Mouse (Mus musculus) megakaryocyte, adult 5-6 weeks (primary cell): ENCODE measurements around the gene Gm20388. TPM values are rescaled to one million over a fixed set of nuclear protein-coding genes. Genes with fewer than 3 reads are reported as not detected.

Experiments
- ATAC-seq: 2 replicates; pipeline ENCODE4 v1.8.0; 2016; ENCODE audit warnings: mild to moderate bottlenecking, inconsistent platforms; ENCODE audit not compliant: poor library complexity, severe bottlenecking
- total RNA-seq, 2 experiments: library from RNA; stranded (forward) in 1 of 2; stranded (reverse) in 1 of 2; fragments of 153-499, 151-499 nt in 1 of 2; fragments of 221-1000, 200-1000 nt in 1 of 2; gene quantifications; 2 replicates each; pipeline versions ENCODE4 v1.2.3 to v1.2.4; 2015 to 2017

The Gm20388 gene
- total RNA-seq, 2 experiments from 2014 or later = 7.6 to 15.5 TPM

DNA sequence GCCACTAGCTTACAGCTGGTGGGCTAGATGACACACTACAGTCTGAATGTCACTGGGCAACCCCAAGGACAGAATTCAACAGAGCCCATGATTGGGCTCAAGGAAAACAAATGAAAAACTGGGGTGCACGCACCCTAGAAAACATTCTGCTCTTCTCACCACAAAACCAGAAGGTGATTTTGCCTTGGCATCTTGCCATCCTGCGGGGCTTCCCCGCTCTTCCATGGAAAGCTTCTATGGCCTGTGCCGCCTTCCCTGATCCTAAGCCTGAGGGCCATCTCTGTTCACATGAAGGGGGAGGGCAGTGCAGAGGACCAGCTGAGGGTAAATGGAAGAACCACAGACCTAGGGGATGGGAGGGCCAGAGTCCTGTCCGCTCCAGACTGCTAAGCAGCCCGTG, 2957.3 kb downstream of the Gm20388 start:
- ATAC-seq = no peak

DNA sequence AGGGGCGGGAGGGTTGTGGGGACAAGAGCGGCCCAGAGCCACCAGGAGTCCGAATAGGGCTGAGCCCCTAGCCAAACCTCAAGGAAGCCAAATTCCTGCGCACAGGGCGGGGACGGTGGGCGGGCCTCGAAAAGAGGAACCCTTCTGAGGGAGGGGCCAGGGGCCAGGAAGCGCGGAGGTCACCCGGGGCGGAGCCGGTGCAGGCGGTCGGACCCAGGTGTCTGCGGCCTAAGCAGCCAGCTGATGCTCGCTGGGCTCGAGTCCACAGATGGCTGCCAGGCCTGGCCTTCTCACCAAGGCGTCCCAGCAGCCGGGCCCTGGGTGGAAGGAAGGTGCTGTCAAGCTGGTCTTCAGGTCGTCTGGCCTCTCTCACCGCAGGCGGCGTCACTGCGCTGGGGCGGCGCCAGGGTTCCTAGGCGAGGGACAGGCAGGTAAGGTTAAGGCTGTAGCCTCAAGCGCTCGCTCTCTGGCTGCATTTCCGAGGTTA, 2959.8 kb downstream of the Gm20388 start:
- ATAC-seq = peak; percentile 95

DNA sequence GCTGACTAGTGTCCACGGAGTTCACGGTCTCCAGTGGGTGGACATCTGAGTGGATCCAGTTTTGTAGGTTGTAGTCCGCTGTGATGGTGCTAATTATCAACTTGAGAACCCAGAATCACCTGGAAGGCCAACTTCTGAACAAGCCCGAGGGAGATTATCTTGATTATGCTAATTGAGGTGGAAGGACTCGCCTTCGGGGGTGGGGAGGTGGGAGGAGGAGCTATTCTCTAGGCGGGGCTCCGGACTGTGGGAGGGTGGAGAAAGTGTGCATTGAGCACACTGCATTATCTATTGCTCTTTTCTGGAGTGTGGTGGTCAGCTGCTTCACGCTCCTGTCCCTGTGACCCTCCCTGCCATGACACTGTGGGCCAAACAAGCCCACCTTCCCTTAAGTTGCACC, 2961.0 kb downstream of the Gm20388 start:
- no peak for ATAC-seq

DNA sequence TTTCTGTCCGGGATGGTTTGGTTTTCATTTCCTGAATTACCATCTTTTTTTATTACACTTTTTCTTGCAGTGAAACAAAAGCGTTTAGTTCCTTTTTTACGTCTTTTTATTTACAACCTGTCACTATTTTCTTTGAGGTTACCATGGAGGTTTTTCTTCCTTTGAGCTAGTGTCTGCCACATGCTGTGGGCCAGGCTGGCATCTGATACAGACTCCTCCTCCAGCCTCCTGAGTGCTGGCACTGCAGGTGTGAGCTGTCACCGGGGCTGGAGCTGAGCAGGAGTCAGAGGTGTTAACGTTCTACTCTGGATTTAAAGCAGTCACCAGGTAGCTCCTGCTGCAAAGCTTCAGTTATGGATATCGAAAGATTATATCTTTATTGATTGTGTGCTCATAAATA, 2962.5 kb downstream of the Gm20388 start:
- ATAC-seq = no peak

DNA sequence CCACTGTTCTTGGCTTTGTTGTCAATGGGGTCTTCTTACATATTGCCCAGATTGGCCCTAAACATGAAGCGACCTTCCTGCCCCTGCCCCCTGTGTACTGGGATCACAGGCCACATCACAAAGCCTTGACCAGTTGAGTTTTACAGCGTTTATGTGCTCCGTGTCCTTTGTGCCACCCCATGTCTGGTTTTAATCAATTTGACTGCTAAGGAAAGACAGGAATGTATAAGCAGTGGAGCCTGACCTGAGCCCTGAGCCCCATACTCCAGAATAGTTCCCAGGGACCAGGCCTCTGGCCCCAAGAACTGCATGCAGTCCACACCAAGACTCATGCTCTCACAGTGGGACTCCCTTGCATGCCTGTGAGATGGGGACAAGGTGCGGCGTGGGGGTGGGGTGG, 2964.5 kb downstream of the Gm20388 start:
- no peak for ATAC-seq

DNA sequence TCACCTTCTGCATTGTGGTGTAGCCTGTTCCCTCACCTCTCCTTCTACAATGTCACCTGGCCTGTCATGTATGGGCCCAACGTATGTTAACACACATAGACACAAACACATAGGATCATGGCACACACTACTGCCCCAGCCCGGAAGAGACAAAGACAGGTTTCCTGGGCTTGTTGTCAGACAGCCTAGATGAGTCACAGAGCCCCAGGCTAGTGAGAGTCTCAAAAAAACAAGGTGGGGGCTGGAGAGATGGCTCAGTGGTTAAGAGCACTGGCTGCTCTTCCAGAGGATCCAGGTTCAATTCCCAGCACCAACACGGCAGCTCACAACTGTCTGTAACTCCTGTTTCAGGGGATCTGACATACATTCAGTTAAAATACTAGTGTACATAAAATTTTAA, 2967.6 kb downstream of the Gm20388 start:
- ATAC-seq = no peak

DNA sequence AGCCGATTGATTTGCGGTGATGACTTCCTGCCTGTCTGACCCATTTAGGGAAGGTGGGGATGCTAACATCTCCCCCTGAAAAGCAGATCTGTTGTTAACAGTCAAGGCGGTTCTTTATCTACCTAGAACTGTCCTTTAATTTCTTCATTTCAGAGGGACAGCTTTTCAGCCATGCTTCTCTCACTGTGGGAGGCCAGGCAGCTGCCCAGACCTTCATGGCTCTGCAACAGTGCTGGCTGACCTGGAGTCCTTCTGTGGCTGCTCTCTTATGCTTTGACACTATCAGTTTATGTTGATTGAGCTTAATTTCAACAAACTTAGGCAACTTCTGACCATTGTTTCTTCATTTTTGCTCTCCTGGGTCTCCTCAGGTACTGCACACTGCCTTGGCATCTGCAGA, 2969.7 kb downstream of the Gm20388 start:
- no peak for ATAC-seq

DNA sequence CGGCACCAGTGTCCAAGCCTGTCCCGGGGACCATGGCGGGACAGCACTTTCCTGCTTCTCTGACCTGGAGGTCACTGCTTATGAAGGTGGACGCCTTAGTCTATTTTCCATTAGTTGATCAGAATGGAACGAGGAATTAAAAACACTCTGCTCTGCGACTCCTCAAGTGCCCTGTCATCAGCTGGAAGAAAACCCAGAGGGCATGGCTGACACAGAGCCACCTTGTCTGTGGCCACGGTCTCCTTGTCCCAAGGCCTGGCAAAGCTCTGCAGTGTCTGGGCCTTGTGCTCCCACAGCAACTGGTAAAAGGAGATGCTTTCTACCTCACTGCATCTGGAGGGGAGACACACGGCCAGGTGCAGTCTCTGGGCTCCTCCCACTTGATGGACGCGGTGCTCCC, 2973.0 kb downstream of the Gm20388 start:
- ATAC-seq = no peak

DNA sequence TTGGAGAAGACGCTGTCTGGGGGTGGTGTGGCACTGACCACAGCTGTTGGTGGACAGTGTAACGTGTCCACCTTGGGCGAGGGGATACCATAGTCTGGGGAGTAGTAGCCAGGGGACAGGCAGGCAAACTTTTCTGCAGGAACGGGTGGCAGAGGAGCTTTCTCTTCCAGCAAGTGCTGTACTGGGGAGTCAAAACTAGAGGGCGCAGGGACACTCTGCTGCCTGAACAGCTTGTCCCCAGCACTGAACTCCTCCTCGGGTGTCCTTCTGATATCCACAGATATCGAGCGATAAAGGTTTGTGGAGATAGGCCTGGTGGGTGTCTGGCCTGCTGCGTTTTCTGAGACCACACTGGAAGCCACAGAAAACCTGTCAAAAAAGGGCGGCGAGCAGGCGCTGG, 2980.8 kb downstream of the Gm20388 start:
- no peak for ATAC-seq

DNA sequence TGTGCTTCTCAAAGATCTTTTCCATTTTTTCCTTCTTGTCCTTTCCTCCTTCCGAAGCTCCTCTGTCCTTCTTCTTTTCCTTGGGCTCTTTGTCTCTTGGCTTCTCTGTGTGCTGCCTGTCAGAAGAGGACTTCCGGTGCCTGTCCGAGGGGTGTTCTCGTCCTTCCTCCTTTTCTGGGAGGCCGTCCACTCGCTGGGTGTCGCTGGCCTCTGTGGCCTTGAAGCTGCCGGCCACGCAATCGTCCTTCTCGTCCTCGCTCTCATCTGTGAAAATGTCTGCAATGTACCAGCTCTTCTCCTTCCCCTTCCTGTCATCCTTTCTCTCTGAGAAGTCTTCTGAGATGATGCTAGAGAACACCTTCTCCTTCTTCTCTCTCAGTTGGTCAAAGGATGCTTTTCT, 2982.8 kb downstream of the Gm20388 start:
- no peak for ATAC-seq

DNA sequence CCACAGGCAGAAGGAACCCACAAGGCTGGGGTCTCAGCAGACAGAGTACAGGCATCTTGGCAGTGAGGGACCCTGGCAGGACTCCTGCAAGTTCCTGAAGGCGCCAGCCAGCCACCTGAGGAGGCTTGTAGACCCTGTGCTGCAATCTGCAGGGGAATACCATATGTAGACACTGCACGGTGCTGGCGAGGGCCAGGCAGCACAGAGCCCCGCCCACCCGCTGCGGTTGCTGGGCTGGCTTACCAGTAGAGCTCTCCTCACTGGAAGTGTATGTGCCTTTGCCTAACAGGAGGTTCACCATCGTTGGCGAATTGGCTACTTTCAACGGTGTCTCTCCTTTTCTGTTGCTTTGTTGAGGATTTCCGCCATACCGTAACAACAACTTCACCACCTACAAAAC, 2985.7 kb downstream of the Gm20388 start:
- ATAC-seq = no peak

DNA sequence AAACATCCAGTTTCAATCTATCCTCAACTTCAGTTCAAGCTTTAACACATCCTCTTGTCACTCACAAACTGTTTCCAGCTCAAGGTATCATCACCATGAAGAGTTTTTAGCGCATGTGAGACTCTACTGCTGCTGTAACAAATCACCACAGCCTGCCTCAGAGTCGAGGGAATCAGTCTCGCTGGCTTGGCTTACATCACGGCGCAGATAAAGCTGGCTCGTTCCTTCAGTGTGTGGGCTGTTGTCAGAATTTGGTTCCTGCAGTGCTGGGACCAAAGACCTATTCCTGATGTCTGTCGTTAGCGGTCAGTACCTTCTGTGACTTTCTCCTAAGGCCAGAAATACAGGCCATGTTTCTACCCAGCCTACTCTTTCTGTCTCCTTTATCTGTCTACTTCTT, 2986.6 kb downstream of the Gm20388 start:
- no peak for ATAC-seq

DNA sequence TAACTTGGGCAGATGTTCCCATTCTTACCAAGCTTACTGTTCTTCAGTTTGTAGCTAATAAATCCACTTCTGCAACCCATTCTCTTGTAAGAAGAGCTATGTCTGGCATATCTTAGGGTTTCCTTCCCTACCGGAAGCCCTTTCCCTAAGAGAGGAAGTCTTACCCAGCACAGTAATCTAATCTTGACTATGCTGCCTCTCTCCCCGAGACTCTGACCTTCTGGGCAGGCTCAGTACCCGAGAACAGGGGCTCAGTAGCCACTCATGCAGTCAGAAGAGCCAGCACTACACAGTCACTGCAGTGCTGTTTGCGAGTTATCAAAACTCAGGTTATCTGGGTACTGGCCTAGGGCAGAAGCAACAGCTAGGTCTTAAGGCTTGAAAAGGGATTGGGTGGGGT, 2987.4 kb downstream of the Gm20388 start:
- no peak; the same call in 1 of the 2 replicates for ATAC-seq

DNA sequence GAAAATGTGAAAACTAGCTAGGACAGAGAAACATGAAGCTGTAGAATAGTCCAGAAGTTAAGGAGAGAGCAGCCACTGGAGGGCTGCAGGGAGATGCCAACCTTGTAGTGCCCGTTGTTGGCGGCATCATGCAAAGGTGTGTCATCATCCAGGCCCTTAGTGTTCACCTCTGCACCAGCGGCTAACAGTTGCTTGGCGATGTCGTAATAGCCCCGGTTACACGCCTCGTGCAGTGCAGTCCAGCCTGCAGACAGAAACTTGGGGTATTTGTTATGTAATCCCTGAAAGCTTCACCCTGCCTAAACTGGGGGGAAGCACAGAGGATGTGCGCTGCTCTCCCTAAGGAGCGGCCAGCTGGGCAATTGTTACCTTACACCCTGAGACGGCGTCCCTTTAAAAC, 2987.8 kb downstream of the Gm20388 start:
- ATAC-seq = peak; percentile 87

DNA sequence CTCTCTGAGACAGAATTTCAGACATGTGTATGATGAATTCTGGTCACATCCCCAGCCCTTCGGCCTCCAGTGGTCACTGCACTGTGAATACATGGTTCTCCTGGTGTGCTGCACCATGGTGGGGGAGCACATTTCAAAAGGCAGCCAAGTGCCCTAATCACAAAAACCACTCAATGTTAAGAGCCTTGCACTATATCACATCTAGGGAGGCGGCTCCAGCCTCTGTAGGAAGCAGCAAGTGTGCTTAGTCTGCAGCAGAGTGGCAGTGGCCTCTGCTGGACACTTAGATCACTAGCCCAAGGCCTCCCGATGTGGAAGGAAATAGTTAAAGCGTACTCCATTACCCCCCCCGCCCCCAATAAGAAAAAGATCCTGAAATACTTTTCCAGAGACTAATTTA, 2988.4 kb downstream of the Gm20388 start:
- no peak for ATAC-seq

DNA sequence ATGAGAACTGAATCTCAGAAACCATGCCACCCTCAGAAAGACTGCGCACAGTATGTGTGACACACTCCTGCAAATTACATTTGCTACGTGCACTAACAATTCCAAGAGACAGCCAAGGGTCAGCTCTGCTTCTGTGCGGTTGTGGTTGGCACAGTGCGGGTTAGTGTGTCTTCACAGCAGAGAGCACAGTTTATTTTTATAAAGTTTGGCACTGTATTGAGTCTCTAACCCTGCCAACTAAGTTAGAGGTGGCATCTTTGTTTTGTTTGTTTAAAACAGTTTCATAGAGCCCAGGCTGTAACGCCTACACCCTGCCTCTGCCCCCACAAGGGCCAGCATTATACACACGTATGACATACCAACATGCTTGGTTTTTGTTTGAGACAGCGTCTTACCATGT, 2990.8 kb downstream of the Gm20388 start:
- ATAC-seq = no peak

DNA sequence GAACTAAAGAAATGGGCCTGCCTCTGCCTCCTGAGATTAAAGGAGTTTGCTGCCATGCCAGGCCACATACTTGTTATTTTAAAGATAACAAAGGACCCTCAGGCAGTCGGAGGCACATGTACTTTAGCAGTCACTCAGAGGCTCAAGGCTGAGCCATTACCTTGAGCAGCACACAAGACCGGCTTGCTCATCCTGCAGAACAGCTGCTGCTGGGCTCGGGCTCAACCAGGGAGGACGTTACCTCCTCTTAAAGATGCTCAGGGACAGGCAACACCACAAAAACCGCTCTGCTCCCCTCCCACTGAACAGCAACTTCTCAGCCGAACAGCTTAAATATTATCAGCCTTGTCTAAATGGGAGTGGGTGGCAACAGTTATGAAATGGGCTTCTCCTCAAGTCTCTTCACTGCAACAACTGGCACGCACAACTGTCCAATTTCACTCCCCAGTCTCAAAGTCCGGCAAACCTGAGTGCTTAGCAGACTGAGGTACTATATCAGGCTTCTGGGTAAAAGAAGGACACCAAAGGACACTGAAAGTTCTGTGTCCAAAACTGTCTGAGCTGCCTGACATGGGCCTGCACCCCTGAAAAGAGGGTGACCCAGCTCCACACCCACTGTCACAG, 2991.4 kb downstream of the Gm20388 start:
- no peak for ATAC-seq

DNA sequence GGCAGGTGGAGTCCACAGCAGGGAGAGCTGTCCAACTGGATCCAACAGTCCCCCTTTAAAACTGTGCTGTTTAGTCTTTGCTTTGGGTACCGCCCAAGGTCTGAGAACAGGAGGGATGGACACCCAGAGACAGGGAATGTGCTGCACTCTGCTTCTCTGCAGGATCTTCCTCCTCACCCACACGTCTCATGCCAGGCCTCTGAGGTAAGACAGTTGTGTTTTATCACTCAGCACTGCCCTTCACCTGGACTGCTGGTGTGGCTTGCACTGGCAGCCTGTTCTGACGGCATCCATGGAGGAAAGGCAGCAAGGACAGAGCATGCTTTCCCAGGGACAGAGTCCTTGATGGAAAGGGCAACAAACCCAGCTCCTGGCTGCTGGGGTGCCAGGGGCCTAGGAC, 2991.9 kb downstream of the Gm20388 start:
- ATAC-seq = no peak

DNA sequence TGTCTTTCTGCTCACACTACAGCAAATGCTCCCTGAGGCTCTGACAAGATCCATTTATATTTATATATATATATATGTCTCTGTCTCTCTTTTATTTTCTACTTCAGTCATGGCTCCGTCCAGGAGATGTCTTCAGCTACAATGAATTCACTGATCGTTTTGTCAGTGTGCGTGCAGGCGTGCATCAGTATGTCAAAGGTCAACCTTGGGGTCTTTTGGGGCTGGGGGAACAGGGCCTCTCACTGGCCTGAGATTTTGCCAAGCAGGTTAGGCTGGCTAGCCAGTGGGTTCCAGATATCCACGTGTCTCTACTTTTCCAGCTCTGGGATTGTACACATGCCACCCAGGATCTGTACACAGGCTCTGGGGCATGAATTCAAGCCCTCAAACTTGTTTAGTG, 2992.4 kb downstream of the Gm20388 start:
- ATAC-seq = no peak

DNA sequence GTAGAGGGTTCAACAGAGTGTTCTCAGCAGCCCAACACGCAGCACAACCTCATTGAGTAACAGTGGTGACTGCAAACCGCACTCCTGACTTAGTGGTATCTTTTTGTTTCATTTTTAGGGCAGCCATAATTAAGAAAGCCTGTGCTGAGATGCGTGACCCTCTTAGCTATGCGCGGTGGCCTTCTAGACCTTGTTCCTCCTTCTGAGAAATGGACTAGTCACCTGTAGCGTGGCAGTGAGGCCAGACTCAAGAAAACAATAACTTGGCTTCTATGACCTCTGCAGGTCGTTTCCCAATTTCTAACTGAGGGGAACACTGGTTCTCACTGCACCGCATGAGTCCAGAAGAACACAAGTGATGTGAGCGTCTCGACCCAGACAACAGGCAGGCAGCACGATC, 2993.9 kb downstream of the Gm20388 start:
- no peak for ATAC-seq

DNA sequence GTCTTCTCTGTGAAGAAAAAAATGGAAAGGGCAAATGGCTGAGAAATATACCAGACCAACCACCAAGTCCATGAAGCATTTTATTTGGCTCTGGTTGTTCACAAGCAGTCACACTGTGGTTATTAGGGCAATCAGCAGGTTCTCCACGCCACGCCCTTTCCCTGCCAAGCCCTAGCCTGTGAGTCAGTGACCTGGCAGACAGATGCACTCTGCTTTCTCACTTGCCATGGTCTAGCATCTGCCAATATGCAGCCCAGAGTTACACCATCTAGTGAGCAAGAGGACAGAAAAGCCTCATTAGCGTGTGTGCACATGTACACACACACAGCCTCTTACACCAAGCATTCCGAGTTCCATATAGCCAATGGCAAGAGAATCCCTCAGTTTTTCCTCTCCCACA, 2994.7 kb downstream of the Gm20388 start:
- ATAC-seq = no peak

DNA sequence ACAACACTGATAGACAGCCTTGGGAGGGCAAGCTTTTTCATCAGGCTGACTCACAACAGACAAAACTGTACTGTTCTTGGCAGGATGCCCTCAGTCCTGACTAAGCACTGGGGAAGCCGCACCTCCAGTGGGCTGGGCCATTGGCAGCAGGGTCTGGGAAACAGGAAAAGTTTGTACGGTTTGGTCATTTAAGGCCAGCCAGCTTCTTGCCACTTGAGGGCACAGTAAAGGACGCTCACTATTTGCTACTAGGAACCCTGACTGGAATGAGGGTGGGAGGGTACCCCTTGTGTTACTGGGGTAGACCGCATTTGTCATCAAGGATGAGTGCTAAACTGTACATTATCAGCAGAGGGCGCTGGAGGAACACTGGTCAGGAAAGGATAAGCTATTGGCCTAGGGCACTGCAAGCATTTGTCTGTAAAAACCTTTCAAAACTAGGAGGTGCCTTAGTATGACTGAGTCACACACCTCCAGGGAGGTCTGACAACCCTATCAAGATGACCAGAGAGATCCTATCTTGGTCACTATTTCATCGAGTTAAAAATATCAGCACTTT, 2995.9 kb downstream of the Gm20388 start:
- peak; percentile 90 for ATAC-seq

DNA sequence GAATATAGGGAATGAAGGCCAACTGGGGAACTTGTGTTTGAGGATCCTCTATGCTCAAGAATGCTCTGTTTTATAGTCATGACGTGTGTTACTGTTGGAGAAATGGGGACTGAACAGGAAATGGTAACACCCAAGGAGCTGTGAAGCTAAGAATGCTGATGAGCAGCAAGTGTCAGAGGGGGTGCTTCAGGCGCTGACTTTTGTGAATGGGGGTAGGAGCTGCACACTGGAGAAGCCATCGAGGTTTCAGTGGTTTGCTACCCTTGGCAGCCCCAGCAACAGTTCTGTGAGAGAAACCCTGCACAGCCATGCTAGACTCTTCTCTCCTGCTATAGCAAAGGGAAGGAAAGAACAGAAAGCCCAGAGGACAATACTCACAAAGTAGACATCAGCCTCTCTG, 3001.5 kb downstream of the Gm20388 start:
- no peak for ATAC-seq
